Mouse (Mus musculus): Measurements from ENCODE around the gene Tmem11. TPM values are rescaled to one million over a fixed set of nuclear protein-coding genes. Genes with fewer than 3 reads are reported as not detected.
A peak's percentile ranks its signal among the peaks of the same experiment; 100 is the strongest.

The Tmem11 gene
- polyA plus RNA-seq, 1 experiment from 2014 or later: 40.0 TPM

GRCm38 (mm10) chr11:60861993-60862392 lies 17.1 kb downstream of the Tmem11 start:
- Histone ChIP-seq H3K9me3 (replicated peaks) (no peaks in the 10 kb centered on the region), H3K4me3 (no peak overlapping the region), H3K27ac (no peak overlapping the region), H3K9ac (no peak overlapping the region), H3K4me2 (no peak overlapping the region), H3K4me1 (no peaks in the 10 kb centered on the region), H3K36me3 (peaks cover 90% of the 10 kb centered on the region), H3K27me3 (replicated peaks) (no peaks in the 10 kb centered on the region)
- 74% methylated on average over 3 of the region's 3 CpGs for WGBS (ENCODE audit: insufficient replicate concordance)
- no peak for ATAC-seq

GRCm38 (mm10) chr11:60856587-60856986 lies 22.5 kb downstream of the Tmem11 start:
- no peak for ATAC-seq
- Histone ChIP-seq H3K27ac (no peak overlapping the region), H3K4me2 (no peak overlapping the region), H3K4me1 (no peaks in the 10 kb centered on the region), H3K36me3 (peaks cover 93% of the 10 kb centered on the region), H3K9ac (no peak overlapping the region), H3K9me3 (replicated peaks) (no peaks in the 10 kb centered on the region), H3K27me3 (replicated peaks) (no peaks in the 10 kb centered on the region), H3K4me3 (no peak overlapping the region)
- 68% methylated on average over 3 of the region's 3 CpGs for WGBS (ENCODE audit: insufficient replicate concordance)

- Histone ChIP-seq H3K4me2 (no peak overlapping the region), H3K4me1 (no peaks in the 10 kb centered on the region), H3K27me3 (replicated peaks) (no peaks in the 10 kb centered on the region), H3K4me3 (no peak overlapping the region), H3K9me3 (replicated peaks) (no peaks in the 10 kb centered on the region), H3K27ac (no peak overlapping the region), H3K36me3 (peaks cover 61% of the 10 kb centered on the region), H3K9ac (no peak overlapping the region)
- WGBS (ENCODE audit: insufficient replicate concordance): 74% methylated on average over 5 of the region's 5 CpGs
- no peak for ATAC-seq
Measured at GRCm38 (mm10) chr11:60845415-60845814, 33.7 kb downstream of the Tmem11 start.

GRCm38 (mm10) chr11:60843412-60843811 lies 35.7 kb downstream of the Tmem11 start:
- H3K27ac ChIP-seq: no peak overlapping the region
- no peak overlapping the region for H3K4me2 ChIP-seq
- no peak overlapping the region for H3K9ac ChIP-seq
- peaks cover 42% of the 10 kb centered on the region for H3K36me3 ChIP-seq
- H3K27me3 ChIP-seq (replicated peaks): no peaks in the 10 kb centered on the region
- no peaks in the 10 kb centered on the region for H3K9me3 ChIP-seq (replicated peaks)
- no peak for ATAC-seq
- no peaks in the 10 kb centered on the region for H3K4me1 ChIP-seq
- no peak overlapping the region for H3K4me3 ChIP-seq
- WGBS (ENCODE audit: insufficient replicate concordance): 84% methylated on average over 5 of the region's 5 CpGs

- ATAC-seq: no peak
- H3K4me3 ChIP-seq: no peak overlapping the region
- H3K9ac ChIP-seq: no peak overlapping the region
- no peaks in the 10 kb centered on the region for H3K27me3 ChIP-seq (replicated peaks)
- no peaks in the 10 kb centered on the region for H3K9me3 ChIP-seq (replicated peaks)
- peaks cover 14% of the 10 kb centered on the region; the same call in 1 of the 2 replicates for H3K4me1 ChIP-seq
- H3K4me2 ChIP-seq: no peak overlapping the region
- H3K36me3 ChIP-seq: peaks cover 31% of the 10 kb centered on the region
- no peak overlapping the region for H3K27ac ChIP-seq
- WGBS (ENCODE audit: insufficient replicate concordance): 71% methylated on average over 12 of the region's 12 CpGs
Measured at GRCm38 (mm10) chr11:60841467-60842200, 37.4 kb downstream of the Tmem11 start.

GRCm38 (mm10) chr11:60837644-60838406 lies 41.2 kb downstream of the Tmem11 start:
- Histone ChIP-seq H3K27me3 (replicated peaks) (no peaks in the 10 kb centered on the region), H3K9ac (no peak overlapping the region), H3K4me3 (no peak overlapping the region), H3K4me2 (peak overlapping the region; percentile 6; the same call in 1 of the 2 replicates), H3K27ac (peak overlapping the region; percentile 27; the same call in 1 of the 2 replicates), H3K4me1 (peaks cover 42% of the 10 kb centered on the region), H3K9me3 (replicated peaks) (no peaks in the 10 kb centered on the region), H3K36me3 (peaks cover 10% of the 10 kb centered on the region)
- peak; percentile 49 for ATAC-seq
- WGBS (ENCODE audit: insufficient replicate concordance): 44% methylated on average over 10 of the region's 10 CpGs

GRCm38 (mm10) chr11:60836897-60837296 lies 42.2 kb downstream of the Tmem11 start:
- Histone ChIP-seq H3K4me1 (peaks cover 49% of the 10 kb centered on the region), H3K27me3 (replicated peaks) (no peaks in the 10 kb centered on the region), H3K27ac (peak overlapping the region; percentile 27; the same call in 1 of the 2 replicates), H3K9ac (no peak overlapping the region), H3K4me2 (no peak overlapping the region), H3K36me3 (peaks cover 10% of the 10 kb centered on the region), H3K4me3 (no peak overlapping the region), H3K9me3 (replicated peaks) (no peaks in the 10 kb centered on the region)
- ATAC-seq: no peak
- 83% methylated on average over 6 of the region's 6 CpGs for WGBS (ENCODE audit: insufficient replicate concordance)

- Histone ChIP-seq H3K9me3 (replicated peaks) (no peaks in the 10 kb centered on the region), H3K36me3 (peaks cover 5% of the 10 kb centered on the region; the same call in 1 of the 2 replicates), H3K27ac (peak within 1 kb of the TSS; percentile 84), H3K9ac (peak within 1 kb of the TSS; percentile 79), H3K4me1 (peaks cover 34% of the 10 kb centered on the region), H3K27me3 (replicated peaks) (no peaks in the 10 kb centered on the region), H3K4me2 (peak within 1 kb of the TSS; percentile 79), H3K4me3 (peak within 1 kb of the TSS; percentile 73)
- under 1% methylated on average over 34 of the region's 34 CpGs for WGBS (ENCODE audit: insufficient replicate concordance)
- ATAC-seq: peak; percentile 95
Measured at GRCm38 (mm10) chr11:60830433-60831052, 48.5 kb downstream of the Tmem11 start, which contains the start of gene Dhrs7b. TSS of gene Dhrs7b (plus strand) at chr11:60830631.

- H3K27me3 ChIP-seq (replicated peaks): no peaks in the 10 kb centered on the region
Measured at GRCm38 (mm10) chr11:60828903-60829302, 50.2 kb downstream of the Tmem11 start.

GRCm38 (mm10) chr11:60827241-60827945 lies 51.7 kb downstream of the Tmem11 start:
- H3K9ac ChIP-seq: no peak overlapping the region
- H3K4me3 ChIP-seq: no peak overlapping the region
- H3K4me1 ChIP-seq: peaks cover 15% of the 10 kb centered on the region
- WGBS (ENCODE audit: insufficient replicate concordance): 38% methylated on average over 4 of the region's 4 CpGs
- H3K4me2 ChIP-seq: no peak overlapping the region
- no peaks in the 10 kb centered on the region for H3K27me3 ChIP-seq (replicated peaks)
- H3K36me3 ChIP-seq: no peaks in the 10 kb centered on the region
- H3K9me3 ChIP-seq (replicated peaks): no peaks in the 10 kb centered on the region
- no peak overlapping the region for H3K27ac ChIP-seq
- ATAC-seq: no peak

More at GRCm38 (mm10) chr11:60828903-60829302, 50.2 kb downstream of the Tmem11 start:
- ATAC-seq: no peak
- Histone ChIP-seq H3K36me3 (no peaks in the 10 kb centered on the region), H3K4me2 (no peak overlapping the region), H3K9ac (no peak overlapping the region), H3K4me3 (no peak overlapping the region), H3K9me3 (replicated peaks) (no peaks in the 10 kb centered on the region), H3K4me1 (peaks cover 18% of the 10 kb centered on the region), H3K27ac (no peak overlapping the region)
- 21% methylated on average over 2 of the region's 2 CpGs for WGBS (ENCODE audit: insufficient replicate concordance)

GRCm38 (mm10) chr11:60826700-60827099 lies 52.4 kb downstream of the Tmem11 start:
- no peak for ATAC-seq

More at GRCm38 (mm10) chr11:60826700-60827099, 52.4 kb downstream of the Tmem11 start:
- no peak overlapping the region for H3K27ac ChIP-seq
- H3K4me3 ChIP-seq: no peak overlapping the region
- peaks cover 8% of the 10 kb centered on the region for H3K4me1 ChIP-seq
- H3K36me3 ChIP-seq: no peaks in the 10 kb centered on the region
- 21% methylated on average over 1 of the region's 1 CpGs for WGBS (ENCODE audit: insufficient replicate concordance)
- no peaks in the 10 kb centered on the region for H3K27me3 ChIP-seq (replicated peaks)
- no peaks in the 10 kb centered on the region for H3K9me3 ChIP-seq (replicated peaks)
- H3K4me2 ChIP-seq: no peak overlapping the region
- no peak overlapping the region for H3K9ac ChIP-seq
